Mouse (Mus musculus) kidney, adult 9 months (tissue): ENCODE data around the gene C1qtnf4.

Experiments used
- DNase-seq: peaks from one replicate; pipeline ENCODE4 v3.0.0; 2022

C1qtnf4 gene

DNA sequence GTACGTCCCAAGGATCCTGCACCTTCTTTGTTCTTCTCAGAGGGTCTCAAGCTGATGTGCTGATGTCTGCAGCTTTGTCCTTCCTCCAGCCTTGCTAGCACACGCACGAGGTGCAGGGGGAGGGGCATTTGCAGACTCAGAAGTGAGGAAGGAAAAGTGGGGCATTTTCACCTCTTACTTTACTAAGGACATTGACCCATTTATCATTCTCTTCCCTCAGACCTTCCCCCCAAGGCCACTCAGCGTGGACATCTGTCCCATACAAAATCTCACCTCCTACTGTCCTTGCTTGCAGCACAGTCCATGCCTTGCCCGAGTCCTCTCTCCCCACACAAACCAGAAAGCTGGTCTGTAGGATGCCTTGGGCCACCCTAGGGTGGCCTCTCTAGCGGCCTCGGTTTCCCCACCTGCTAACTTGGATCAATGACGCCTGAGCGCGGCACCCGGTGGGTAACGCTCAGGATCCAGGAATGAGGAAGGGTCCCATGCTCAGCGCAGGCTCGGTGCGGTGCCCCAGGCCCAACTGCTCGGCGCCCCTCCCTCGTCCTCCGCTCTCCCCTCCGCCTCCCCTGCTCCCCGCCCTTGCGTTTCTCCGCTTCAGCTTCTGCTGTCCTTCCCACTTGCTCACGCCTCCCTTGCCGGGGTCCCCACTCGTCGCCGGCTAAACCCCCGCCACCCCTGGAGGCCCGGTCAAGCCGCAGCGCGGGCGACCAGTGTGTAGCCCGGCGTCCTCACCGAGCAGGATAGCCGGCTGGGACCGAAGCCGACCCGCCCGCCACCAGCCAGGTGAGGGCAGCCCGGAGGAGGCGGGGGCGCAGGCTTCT lies at the start of gene C1qtnf4:
Gene C1qtnf4 (plus strand): TSS at position 643 of the 824 bp plus-strand sequence.
- DNase-seq, result no peak

DNA sequence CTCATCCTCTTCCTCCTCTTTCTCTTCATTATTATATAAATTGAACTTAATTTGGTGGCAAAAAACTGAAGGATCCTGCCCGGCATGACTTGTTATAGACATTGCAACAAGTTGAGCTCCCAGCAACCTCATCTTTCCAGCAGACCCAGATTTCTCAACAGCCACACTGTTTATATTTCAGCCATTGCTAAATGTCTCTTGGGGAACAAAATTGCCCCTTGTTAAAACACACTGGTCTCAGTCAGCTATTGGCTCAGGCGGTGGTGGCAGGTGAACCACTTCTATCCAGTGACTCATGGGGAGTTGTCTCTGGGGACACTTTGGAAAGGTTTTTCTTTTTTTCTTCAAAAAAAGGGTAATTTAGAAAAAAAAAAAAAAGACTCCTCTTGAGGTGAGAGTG lies 47.0 kb upstream of the C1qtnf4 start:
- DNase-seq, result no peak

DNA sequence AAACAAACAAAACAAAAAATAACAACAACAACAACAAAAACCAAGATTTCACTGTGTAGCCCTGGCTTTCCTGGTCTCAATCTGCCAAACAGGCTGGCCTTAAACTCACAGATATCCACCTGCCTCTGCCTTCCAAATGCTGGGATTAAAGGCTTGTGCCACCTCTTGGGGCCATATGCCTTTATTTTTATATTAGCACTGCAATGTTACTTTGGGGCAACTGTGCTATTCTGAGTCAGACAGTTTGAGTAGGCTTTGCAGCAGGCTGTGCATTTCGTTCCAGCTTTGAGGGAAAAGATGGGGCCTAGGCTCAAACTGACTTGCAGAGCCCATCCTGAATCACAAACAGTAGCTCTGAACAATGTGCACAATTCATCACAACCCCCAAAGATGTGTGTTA lies 42.0 kb upstream of the C1qtnf4 start:
- no peak for DNase-seq

DNA sequence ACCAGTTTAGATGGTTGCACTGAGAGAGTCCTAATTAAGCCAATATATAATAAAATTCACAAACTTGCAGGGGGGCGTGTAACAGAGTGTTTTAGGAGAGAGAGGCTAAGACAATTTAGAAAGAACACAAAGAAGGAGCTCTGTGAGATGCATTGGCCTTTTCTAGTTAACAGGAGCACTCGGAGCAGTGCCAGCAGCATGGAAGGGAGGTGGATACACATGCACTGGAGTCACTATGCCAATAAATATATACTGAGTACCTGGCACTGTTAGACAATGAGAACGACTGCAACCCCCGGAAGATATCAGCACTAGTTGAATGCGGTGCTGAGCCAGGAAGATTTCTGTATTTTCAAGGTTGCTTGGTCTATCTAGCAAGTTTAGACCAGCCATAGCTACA lies 41.4 kb upstream of the C1qtnf4 start:
- DNase-seq, result no peak

DNA sequence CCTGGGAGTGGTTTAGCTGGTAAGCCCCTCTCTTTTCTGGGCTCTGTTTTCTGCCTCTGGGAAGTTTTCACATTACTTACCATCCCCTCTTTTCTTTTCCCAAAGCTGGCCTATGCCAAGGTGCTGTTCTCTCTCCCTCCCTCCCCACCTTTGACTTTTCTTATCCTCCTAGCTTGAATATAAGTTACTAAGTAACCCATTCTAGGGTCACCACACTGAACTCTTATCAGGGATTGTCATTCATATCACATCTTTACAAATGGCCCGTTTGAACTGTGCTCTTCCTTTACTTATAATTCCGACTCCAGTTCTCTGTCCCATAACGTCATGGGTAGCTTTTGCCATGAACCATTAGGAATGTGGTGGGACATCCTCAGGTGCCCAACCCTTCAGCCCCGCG lies 40.4 kb upstream of the C1qtnf4 start:
- peak; percentile 28 for DNase-seq

DNA sequence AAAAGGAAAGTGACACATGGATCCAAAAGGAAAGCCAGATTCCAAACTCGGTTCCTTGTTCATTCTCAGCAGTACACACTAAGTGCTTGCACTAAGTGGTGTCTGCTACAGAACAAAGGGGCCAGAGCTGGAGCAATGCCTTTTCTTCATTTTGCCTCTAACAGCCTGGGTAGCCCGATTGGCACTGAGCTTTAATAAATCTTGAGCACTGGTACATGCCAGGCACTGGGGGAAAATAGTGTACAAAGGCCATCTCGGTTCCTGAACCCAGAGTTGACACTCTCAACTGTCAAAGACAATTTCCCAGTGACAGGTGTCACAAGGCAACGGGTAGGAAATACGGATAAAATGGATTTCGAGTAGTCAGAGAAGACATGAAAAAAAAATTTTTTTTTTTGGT lies 39.5 kb upstream of the C1qtnf4 start:
- DNase-seq, result peak; percentile 62

DNA sequence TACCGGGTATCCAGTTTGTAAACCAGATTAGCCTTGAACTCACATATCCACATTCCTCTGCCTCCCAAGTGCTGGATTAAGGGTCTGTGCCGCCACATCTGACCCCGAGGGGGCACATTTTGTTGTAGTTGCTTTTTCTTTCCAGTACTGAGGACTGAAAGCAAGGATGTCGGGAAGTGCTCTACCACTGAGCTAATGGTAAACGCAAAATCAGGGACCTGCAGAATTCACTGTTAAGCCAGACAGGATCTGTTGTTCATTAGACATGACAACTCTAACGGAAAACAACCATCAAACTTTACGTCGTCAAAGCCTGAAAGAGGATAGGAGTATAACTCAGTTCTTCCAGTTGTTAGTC lies 39.1 kb upstream of the C1qtnf4 start:
- no peak for DNase-seq

DNA sequence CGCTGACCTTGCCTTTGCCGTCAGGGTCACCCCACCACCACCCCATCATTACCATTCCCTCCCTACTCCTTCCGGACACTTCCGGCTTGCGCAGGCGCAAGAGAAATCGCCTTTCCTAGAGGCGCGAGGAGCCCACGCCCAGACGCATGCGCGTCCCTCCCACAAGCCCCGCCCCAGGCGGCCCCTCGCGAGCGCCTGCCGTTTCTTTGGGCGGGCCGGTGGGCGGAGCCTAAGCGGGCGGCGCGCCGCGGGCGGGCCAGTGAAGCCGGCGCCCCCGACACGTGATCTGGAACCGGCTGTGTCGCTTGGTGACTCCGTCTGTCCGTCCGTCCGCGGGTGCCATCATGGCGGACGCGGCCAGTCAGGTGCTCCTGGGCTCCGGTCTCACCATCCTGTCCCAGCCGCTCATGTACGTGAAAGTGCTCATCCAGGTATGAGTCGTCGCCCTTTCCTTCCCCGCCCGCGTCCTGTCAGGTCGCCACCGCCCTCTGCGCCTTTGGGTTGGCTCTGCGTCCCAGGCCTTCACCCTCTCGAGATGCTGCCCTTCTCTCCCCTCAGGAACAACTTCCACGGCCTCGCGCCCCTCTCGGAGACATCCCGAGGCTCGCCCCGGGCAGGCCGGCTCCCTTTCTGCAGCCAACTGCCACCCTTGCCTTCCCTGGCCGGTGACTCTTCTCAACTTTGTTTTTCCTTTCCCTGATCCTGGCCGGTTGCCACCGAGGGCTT lies 38.5 kb upstream of the C1qtnf4 start, which contains the start of gene Mtch2:
Gene Mtch2 (plus strand): TSS at position 201 of the 726 bp plus-strand sequence.
- peak; percentile 98 for DNase-seq

DNA sequence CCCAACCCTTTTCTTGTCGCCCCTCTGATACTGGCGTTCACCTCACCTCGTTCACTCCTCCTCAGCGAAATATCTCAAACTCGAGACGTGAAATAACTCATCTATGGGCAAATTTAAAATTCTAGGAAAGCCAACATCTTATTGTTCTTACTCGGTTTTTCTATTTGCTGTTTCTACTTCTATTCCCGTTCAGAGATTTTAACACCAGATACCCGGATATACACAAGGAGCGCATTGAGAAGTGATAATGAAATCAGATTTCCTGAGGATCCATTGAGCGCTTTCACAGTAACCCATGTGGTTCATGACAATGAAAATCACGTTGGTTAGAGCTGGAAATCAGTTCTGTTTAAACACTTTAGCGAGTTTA lies 38.0 kb upstream of the C1qtnf4 start:
- DNase-seq, result no peak

DNA sequence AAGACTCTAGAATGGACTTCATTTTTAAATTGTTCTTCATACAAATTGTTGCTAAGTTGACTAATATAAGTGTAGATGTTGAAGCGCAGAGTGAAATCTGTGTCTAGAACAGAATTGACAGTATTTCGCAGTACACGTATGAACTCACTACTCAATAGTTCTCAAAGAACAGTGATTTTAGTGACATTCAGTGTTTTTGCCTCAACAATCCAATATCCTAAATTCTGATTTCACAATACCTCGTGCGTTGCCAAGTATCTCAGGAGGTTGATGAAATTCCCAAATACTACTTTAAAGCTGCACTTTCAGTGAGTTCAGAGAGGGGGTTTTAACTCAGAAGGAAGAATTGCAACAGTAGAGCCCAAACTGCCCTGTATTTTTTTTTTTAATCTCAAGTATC lies 37.3 kb upstream of the C1qtnf4 start:
- no peak for DNase-seq

DNA sequence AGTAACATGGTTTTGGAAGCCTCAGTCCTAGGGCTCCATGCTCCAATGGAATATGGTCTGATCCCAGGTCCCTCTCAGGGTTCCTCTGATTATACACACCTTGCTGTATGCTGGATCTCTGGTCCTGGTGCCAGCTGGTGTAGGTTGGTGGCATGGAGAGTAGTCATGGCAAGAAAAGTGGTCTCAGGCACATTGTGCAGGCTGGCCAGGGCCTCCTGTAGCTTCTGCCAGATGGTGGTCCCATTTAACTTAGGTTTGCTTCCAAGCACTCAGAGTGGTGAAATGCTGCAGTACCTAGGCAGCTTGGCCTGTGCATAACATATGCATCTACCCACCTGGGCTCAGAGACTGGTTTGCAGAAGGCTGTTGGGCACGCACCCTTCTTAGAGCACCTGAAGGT lies 35.3 kb upstream of the C1qtnf4 start:
- no peak for DNase-seq

DNA sequence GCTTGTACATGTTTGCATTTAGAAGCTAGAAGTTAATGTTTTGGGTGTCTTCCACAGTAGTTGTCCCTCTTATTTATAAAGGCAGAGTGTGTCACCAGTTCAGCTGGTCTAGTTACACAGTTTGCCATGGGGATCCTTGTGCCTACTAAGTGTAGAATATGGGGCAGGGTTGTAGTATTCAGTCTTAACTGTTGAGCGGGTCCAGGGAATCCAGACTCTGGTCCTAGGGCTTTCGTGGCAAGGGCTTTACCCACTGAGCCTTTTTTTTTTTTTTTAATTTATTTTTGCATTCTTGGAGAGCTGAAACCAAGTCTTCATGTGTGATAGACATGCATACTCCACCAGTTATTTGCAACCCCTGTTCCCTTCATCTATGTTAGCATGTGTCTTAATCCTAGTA lies 24.2 kb upstream of the C1qtnf4 start:
- DNase-seq, result no peak

DNA sequence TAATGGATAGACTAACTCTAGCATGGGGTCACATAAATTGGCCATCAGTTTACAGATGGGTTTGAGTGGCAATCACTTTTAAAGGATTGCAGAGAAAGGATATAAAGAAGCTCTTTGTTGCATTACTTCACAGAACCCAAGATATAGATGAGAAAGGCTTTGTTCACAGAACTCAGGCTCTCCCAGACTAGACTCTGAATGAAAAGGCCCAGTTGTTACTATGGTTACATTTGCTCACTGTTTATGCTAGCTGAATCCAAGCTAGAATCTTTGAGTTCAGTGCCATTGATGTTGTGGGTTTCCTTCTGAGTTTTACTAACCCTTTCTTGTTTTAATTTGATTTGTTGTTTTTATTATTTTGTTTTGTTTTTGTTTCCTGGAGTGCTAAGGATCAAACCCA lies 21.5 kb upstream of the C1qtnf4 start:
- DNase-seq, result no peak

DNA sequence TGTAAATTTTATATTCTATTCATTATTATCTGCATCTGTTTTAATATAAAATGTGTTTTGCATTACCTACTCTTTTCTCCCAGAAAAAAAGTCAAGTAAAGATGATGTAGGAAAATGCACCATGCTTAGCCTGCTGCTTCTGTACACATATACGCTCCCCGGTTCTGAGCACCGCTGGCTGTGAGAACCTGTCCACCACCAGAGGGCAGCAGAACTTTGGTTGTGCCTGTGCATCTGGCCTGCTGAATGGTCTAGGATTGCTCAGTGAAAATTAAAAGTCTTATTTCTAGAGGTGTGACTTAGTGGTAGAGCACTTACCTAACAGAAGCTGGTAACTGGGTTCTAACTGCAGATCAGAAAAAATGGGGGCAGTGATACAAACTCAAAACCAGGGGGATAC lies 19.1 kb upstream of the C1qtnf4 start:
- peak; percentile 87 for DNase-seq

DNA sequence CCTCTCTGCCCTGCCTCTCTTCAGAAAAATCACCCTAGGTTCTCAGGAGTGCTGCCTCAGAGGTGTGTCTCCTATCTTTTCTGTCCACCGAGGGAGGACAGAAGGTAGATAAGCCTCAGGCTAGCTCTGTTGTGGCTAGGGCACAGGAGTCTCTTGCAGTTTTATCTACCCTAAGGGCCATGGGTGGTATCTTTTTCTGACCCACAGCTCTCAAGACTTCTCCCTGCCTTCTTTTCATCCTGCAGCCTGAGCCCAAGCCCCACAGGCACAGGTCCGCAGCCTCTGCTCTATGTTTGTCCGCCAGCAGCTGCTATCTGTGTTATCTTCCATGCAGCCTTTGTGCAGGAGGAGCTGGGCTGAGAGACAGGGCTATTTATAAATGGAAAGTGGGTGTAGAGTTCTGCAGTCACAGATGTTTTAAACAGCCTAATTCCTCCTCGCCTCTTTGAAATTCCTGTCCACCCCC lies 15.5 kb upstream of the C1qtnf4 start:
- no peak for DNase-seq

DNA sequence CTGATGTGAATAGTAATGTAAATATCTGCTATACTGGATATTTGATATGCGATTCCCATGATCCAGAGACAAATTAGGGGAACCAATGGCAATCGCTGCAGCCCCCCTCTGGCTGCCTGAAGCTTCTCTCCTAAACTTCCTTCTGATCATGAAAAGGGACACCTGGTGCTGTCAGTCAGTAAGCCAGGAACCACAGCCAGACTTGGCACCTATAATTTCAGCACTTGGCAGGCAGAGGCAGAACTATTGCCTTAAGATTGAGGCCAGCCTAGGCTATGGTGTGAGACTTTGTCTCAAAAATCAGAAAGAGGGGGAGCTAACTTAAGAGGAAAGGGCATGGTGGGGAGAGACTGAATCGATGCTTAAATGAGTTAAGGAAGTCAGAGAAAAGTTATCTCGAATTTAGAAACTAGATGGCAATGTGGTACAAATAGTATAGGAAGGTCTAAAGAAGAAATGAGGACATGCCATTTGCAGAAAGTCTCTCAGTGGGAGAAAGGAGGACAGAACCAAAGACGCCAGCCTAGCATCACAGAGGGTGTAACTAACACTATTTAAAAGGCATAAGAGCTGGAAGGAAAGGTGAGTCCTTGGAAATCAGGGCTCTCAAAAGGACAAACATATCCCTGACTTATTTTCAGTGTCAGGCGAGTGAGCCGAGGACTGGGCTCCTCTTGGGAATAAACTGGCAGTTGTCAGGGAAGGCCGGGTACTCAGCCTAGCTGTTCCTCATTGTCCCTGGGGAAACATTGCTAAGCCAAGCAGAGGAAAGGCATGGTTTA lies 14.3 kb upstream of the C1qtnf4 start:
- DNase-seq, result no peak

DNA sequence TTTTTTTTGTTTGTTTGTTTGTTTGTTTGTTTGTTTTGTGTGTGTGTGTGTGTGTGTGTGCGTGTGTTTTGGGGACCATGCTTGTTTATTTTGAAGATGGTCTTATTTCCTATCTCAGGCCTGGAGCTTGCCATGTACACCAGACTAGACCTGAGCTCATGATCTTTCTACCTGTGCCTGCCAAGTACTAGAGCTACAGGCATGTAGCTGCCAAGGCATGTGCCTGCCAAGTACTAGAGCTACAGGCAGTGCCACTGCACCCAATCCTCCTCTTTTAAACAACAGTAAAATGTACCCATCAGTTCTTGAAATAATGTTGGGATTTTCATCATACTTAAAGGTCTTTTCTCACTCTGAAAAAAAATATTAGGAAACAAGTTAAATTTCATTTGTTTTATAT lies 11.6 kb upstream of the C1qtnf4 start:
- no peak for DNase-seq

DNA sequence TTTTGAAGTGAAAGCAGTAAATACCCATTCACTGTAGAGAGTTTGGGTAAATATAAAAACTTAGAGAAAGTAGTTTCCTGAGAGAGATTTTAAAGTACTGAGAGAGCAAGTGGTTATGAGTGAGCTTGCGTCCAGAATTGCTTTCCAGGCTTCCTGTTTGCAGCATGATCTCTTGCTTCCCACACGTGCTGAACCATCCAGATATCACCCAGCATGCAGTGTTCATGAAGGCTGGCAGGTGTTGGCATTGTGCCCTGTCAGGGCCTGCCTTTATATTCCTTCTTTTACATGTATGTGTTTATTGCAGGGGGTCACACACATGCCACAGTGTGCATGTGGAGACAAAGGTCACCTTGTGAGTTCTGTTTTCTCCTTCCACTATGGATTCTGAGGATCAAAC lies 10.4 kb upstream of the C1qtnf4 start:
- DNase-seq, result no peak

DNA sequence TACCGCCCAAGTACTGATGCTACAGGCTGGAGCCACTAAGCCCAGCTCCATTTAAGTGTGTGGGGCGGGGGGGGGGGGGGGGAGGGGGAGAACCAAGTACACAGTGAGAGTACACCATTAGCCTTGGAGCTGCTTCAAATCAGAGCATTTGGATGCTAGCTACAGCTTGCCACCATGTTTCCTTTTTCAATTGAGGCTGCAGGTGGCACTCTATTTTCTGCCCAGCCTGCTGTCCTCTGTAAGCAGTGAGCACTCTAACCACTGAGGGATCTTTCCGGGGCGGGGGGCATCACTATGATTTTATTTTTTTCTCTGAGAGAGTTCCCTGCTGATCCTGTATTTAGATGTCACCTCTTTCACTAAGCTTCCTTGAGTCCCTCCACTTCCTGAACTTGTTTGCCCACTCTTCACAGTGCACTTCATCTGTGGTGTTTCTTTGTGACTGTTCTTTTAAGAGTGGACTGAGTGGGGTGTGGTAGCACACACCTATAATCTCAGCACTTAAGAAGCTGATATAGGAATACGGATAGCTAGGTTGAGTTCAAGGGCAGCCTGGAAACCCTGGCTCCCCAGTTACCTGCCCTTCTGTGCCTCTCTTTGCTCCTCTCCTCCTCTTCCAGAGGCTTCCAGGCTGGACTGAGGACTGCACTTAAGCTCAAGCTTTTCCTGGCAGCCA lies 7.9 kb upstream of the C1qtnf4 start:
- DNase-seq, result no peak

DNA sequence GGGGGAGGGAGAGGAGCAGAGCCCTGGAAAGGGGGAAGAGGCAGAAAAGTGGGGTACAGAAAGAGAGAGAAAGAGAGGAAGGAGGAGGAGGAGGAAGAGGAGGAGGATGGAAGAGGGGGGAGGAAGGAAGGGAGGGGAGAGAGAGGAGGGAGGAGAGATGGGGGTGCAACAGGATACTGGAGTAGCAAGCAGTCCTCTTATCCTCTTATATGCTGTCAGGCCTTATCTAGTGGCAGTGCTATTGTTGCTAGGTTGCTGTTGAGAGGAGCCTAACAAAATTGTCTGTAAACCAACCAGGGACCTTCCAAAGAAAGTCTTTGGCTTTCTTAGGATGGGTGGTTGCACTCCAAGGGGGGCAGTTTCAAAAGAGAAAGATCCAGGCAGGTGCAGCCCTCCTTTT lies 6.2 kb upstream of the C1qtnf4 start:
- no peak for DNase-seq

DNA sequence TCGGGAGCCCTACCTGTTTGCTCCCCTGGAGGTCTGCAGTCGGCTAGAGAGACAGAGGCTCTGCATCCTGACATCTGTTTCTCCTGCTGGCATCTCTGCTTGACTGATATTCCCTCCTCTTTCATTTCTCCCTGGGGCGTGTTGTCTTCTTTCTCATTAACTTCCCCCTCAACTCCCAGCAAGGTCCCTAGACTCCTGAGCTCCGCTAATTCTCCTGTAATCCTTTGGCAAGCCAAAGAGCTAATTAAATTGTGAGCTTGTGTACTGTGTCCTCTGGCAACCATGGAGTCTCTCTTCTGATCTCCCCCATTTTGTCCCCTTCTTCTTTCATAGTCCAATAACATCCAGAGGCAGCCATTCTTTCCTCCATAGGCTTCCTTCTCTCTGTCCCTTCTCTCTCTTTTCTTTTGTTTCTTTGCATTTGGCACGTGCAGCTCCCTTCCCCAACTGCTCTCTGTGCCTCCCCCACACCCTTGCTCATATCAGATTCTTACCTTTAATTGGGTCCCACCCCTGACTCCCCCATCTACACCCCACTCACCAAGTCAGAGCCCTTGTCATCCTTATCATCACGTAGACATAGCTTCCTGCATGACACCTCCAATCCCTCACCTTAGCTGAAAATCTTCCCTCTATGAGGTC lies 5.4 kb upstream of the C1qtnf4 start:
- no peak for DNase-seq

DNA sequence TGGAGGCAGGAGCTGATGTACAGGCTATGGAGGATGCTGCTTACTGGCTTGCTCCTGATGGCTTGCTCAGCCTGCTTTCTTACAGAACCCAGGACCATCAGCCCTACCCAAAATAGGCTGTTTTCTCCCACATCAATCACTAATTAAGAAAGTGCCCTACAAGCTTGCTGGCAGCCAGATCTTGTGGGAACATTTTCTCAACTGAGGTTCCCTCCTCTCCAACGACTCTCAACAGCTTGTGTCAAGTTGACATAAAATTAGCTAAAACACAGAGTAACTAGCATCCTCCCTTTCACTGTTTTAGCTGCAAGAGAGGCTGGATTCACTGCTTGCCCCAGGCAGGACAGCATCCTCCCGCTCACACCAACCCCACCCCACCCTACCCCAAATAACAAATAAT lies 3.8 kb upstream of the C1qtnf4 start:
- no peak for DNase-seq

DNA sequence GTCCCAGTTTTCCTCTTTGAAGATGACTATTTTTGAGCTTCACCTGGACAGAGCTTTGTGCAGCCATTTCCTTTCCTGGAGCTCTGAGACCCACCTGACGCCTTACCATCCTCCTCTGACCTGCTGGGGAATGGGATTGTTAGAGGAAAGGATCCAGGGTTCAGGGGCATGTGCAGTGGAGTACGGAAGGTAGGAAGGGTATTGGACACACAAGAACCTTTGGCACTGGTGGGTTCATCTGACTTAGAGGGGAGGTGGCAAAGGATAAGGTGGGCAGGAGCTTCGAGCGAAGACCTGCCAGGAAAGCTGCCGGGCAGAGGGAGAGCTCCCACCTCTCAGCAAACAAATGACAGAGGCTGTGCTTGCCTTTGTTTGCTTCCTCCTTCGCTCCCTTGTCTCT lies 776 bp downstream of the C1qtnf4 start:
- DNase-seq, result no peak
